Mouse (Mus musculus) embryonic facial prominence, embryonic 10.5 days (tissue): ENCODE measurements around the gene Slc41a3. TPM values are rescaled to one million over a fixed set of nuclear protein-coding genes. Genes with fewer than 3 reads are reported as not detected.
A peak's percentile ranks its signal among the peaks of the same experiment; 100 is the strongest.

Experiments
- DNase-seq: peaks from one replicate; pipeline ENCODE4 v3.0.0-alpha.2; 2017; ENCODE audit warnings: low spot score
- H3K27ac ChIP-seq: fragments of 300-500 bp; sonication (generic); replicated peaks from 2 replicates; pipeline ENCODE4 v1.5.1; 2016; ENCODE audit warnings: mild to moderate bottlenecking
- H3K27me3 ChIP-seq: fragments of 300-500 bp; sonication (generic); replicated peaks from 2 replicates; pipeline ENCODE4 v1.6.1; 2016; ENCODE audit warnings: low read depth, mild to moderate bottlenecking; ENCODE audit not compliant: poor library complexity, severe bottlenecking
- H3K36me3 ChIP-seq: fragments of 300-500 bp; sonication (generic); replicated peaks from 2 replicates; pipeline ENCODE4 v1.6.1; 2016; ENCODE audit warnings: mild to moderate bottlenecking, moderate library complexity
- H3K4me1 ChIP-seq: fragments of 300-500 bp; sonication (generic); 2 replicates; pipeline ENCODE4 v1.6.1; 2016
- H3K4me3 ChIP-seq: fragments of 300-500 bp; sonication (generic); 2 replicates; pipeline ENCODE4 v1.5.1; 2016; ENCODE audit warnings: mild to moderate bottlenecking, moderate library complexity
- H3K9me3 ChIP-seq: fragments of 300-500 bp; sonication (generic); 2 replicates; pipeline ENCODE4 v1.6.1; 2016; ENCODE audit warnings: mild to moderate bottlenecking
- WGBS: fragments of 180-500 bp; shearing (Covaris S2); methylation state at CpG from one replicate; pipeline ENCODE4 v1.1.7; 2016; 5-methylcytosine and 5-hydroxymethylcytosine counted together
- polyA plus RNA-seq: library from polyadenylated mRNA; unstranded; fragments of >200 nt; fragmentation: Nextera tagmentation; extraction: Ambion mirVana; gene quantifications from 2 replicates; pipeline ENCODE4 v1.2.1, GENCODE M21; 2016

Gene Slc41a3
- polyA plus RNA-seq, 1 experiment from 2014 or later, result 2.2 TPM

DNA sequence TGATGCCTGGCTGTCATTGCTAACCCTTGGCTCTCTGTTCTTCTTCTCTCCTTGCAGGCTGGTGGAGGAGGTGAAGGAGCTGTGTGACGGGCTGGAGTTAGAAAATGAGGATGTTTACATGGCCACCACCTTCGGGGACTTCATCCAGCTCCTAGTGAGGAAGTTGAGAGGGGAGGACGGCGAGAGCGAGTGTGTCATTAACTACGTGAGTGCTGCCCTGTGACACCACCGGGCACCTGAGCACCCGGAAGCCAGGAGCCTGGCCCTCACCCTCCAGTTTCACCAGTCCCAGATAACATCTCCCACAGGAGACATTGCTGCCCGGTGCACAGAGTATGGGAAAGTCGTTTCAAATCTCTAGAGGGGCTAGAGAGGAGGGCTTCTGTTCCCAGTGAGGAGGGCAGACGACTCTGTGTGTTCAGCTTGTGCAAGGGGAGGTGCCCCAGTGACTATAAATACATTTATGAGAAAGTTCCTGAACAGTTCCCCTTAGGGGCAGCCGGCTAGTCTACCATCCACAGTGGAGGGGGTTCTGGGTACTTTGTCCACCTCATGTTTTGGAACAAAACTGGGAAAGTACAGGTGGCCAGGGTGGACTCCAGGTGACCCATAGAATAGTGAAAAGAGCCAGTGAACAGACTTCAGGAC, 34.7 kb upstream of the Slc41a3 start:
- Histone ChIP-seq H3K36me3 (no peaks in the 10 kb centered on the region), H3K9me3 (no peaks in the 10 kb centered on the region), H3K27ac (no peak overlapping the region), H3K4me3 (no peak overlapping the region), H3K4me1 (no peaks in the 10 kb centered on the region), H3K27me3 (no peaks in the 10 kb centered on the region)
- WGBS, result 72% methylated on average over 12 of the region's 12 CpGs
- no peak for DNase-seq

DNA sequence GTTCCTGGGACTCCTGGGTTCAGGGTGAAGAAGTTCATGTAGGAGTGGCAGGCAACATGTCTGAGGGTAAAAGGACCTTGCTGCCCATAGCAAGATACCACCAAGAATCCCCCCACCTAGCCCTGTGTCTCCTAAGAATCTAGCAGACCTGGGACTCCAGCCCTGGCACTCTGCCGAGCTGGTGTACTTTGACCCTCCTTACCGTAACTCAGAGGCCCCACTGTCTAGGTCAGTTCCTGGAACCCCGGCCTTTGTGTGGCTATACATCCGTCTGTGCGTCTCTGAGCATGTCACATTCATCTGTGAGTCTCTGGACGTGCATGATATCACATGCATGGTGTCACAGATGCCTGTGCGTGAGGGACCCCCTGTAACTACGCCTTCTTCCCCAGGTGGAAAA, 34.1 kb upstream of the Slc41a3 start:
- Histone ChIP-seq H3K9me3 (no peaks in the 10 kb centered on the region), H3K27me3 (no peaks in the 10 kb centered on the region), H3K4me3 (no peak overlapping the region), H3K27ac (no peak overlapping the region), H3K4me1 (no peaks in the 10 kb centered on the region), H3K36me3 (no peaks in the 10 kb centered on the region)
- 85% methylated on average over 8 of the region's 8 CpGs for WGBS
- no peak for DNase-seq

DNA sequence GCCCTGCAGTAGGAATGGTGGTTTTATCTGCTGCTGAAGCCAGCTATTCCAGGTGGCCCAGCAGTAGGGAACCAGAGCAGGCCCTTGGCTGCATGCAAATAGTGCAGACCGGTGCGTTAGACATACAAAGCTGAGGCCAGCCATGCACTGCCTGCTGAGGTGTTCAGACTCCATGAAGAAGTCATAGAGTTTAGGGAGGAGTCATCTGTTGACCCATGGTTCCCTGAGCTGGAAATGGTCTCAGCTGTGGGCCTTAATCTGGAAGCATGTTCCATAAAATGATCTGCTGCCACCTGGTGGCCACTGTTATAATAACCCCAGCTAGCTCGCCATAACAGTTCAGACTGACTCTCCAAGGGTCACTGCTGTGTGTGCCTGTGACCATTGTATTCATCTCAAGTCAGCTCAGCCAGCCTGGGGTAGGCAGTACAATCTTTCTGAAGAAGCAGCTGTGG, 29.2 kb upstream of the Slc41a3 start:
- H3K4me1 ChIP-seq, result no peaks in the 10 kb centered on the region
- no peaks in the 10 kb centered on the region for H3K27me3 ChIP-seq
- H3K9me3 ChIP-seq, result no peaks in the 10 kb centered on the region
- WGBS, result 47% methylated on average over 3 of the region's 3 CpGs
- H3K4me3 ChIP-seq, result no peak overlapping the region
- peak; percentile 82 for DNase-seq
- no peak overlapping the region for H3K27ac ChIP-seq
- no peaks in the 10 kb centered on the region for H3K36me3 ChIP-seq

DNA sequence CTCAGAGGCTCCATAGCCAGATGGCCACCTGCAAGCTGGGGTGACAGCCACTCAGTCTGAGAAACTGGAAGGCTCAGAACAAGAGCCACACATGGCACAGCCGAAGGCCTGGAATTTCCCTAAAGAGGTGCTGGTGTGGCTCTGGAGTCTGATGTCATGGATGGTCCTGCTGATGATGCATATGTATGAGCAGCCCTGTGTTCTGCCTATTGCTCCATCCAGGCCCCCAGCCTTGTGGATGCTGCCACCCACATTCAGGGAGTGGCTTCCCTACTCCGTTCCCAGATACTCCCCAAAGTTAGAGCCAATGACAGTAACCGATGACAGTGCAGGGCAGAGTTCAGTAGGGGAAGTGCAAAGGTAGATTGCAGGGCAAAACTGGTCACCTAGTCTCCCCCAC, 26.4 kb upstream of the Slc41a3 start:
- Histone ChIP-seq H3K36me3 (no peaks in the 10 kb centered on the region), H3K27me3 (no peaks in the 10 kb centered on the region), H3K4me1 (no peaks in the 10 kb centered on the region), H3K9me3 (no peaks in the 10 kb centered on the region), H3K27ac (no peak overlapping the region), H3K4me3 (no peak overlapping the region)
- no peak for DNase-seq
- 60% methylated on average over 3 of the region's 3 CpGs for WGBS

DNA sequence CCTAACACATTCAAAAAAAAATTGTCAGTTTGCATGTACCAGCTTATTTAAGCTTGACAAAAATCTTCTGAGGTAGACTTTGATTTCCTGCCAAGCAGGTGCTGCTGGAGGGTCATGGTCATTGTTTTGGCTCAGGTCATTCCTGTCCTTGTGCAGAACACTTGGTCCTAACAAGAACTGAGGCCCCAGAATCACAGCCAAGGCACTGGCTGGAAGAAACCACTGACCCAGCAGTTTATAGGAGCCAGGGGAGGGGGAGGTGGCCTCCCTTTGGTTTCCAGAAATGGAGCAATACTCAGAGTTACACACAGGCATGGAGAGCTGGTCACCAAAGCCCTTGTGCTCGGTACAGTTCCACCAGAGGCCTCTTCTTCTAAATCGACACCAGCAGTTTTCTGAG, 22.2 kb upstream of the Slc41a3 start:
- Histone ChIP-seq H3K4me3 (no peak overlapping the region), H3K36me3 (no peaks in the 10 kb centered on the region), H3K4me1 (peaks cover 4% of the 10 kb centered on the region; the same call in 1 of the 2 replicates), H3K9me3 (no peaks in the 10 kb centered on the region), H3K27me3 (no peaks in the 10 kb centered on the region), H3K27ac (no peak overlapping the region)
- DNase-seq, result no peak
- WGBS, result 82% methylated on average over 2 of the region's 2 CpGs

DNA sequence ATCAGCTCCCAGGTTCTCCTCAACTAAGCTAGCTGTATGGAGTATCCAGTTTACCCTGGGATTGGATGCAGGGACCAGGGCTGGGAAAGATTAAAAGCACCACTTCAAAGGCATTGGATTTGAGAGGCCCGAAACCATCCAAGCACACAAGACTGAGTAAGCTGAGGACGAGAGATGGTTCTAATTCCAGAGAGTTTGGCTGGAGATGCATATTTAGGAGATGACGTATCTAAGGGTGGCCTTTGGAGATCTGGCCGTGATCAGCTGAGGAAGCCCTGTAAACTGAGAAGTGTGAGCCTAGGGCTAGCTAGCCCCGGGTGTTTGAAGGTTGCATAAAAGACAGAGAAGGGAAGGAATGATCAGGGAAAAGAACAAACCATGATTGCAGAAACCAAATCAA, 16.4 kb upstream of the Slc41a3 start:
- H3K36me3 ChIP-seq, result no peaks in the 10 kb centered on the region
- 53% methylated on average over 5 of the region's 5 CpGs for WGBS
- no peak overlapping the region for H3K4me3 ChIP-seq

DNA sequence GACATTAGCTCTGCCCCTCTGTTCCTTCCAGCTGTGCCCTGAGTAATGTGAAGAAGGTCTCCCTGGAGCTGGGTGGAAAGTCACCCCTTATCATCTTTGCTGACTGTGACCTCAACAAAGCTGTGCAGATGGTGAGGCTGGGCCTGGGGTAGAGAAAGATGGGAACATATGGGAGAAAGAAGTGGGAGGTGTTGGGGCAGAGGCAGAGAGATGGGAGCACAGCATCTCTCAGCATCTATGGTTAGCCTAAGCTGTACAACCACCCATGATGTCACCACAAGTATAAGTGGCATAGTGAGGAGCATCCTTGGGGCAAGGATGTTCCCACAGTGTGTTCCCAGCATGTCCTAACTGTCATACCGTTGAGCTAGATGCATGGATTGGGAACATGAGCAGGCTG, 13.8 kb upstream of the Slc41a3 start:
- Histone ChIP-seq H3K27me3 (no peaks in the 10 kb centered on the region), H3K9me3 (peaks cover 3% of the 10 kb centered on the region; the same call in 1 of the 2 replicates), H3K4me1 (peaks cover 5% of the 10 kb centered on the region; the same call in 1 of the 2 replicates), H3K36me3 (no peaks in the 10 kb centered on the region), H3K4me3 (no peak overlapping the region), H3K27ac (no peak overlapping the region)
- WGBS, result 89% methylated on average over 1 of the region's 1 CpGs
- DNase-seq, result no peak

More for the DNA sequence above, 16.4 kb upstream of the Slc41a3 start:
- Histone ChIP-seq H3K27me3 (no peaks in the 10 kb centered on the region), H3K9me3 (no peaks in the 10 kb centered on the region), H3K4me1 (peaks cover 5% of the 10 kb centered on the region; the same call in 1 of the 2 replicates), H3K27ac (no peak overlapping the region)
- no peak for DNase-seq

DNA sequence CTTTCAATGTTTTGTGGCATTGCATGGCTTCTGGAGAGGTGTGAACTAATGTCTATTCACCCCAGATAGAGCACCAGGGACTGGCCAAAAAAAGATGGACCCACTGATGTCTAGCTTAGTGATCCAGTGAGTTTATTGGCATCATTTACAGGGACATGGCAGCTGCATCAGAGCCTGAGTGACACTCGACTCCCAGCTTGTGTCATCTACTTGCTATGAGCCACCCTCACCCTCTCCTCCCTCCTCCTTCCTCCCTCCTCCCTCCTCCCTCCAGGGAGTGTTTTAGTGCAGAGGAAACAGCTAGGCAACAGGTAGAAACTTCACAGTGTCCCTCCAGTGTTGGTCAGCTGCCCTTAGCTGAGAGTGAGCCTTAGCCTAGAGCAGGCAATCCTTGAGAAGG, 9.6 kb upstream of the Slc41a3 start:
- Histone ChIP-seq H3K4me3 (no peak overlapping the region), H3K36me3 (no peaks in the 10 kb centered on the region), H3K4me1 (no peaks in the 10 kb centered on the region), H3K9me3 (peaks cover 5% of the 10 kb centered on the region; the same call in 1 of the 2 replicates), H3K27me3 (no peaks in the 10 kb centered on the region), H3K27ac (no peak overlapping the region)
- DNase-seq, result no peak
- 89% methylated on average over 1 of the region's 1 CpGs for WGBS

DNA sequence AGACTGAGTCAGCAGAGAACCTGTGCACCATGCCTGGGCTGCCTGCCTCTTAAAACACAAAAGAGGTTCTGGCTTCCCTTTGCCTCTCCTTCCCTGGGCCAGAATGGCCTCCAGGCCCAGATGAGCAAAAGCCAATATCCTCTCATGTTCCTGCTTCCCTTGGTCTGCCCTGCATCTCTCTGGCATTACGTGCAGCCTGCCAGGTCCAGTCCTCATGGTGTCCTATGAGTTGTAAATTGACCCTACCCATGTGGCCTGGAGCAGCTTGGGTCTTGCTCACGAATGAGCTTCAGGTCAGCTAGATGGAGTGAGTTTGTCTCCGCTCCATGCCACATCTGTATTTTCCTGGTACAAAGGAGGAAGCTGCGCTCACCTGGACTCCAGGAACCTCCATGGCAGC, 7.5 kb upstream of the Slc41a3 start:
- Histone ChIP-seq H3K36me3 (no peaks in the 10 kb centered on the region), H3K27ac (no peak overlapping the region), H3K4me3 (no peak overlapping the region), H3K4me1 (0 out of 2 replicates have a peak, but pooled peaks cover 4% of the 10 kb centered on the region), H3K9me3 (peaks cover 5% of the 10 kb centered on the region; the same call in 1 of the 2 replicates), H3K27me3 (peaks cover 6% of the 10 kb centered on the region; the same call in 1 of the 2 replicates)
- no peak for DNase-seq
- 86% methylated on average over 4 of the region's 4 CpGs for WGBS

DNA sequence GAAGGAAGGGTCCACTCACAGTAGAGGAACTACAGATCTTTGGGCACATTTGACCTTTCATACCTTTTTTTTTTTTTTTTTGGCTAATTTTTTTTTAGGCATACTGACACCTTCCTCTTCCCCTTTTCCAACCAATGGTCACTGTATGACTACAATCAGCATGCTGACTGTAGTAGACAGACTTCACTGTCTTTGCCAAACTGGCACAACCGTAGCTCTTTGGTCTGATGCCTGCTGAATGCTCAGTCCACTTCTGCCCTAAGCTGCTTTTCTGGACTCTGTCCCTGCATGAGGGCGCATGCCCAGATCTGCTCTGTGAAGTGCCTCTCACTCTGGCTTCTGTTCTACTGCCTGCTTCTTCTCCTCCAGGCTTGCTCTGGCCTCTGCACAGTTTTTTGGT, 6.9 kb upstream of the Slc41a3 start:
- DNase-seq, result no peak
- Histone ChIP-seq H3K4me3 (no peak overlapping the region), H3K27me3 (peaks cover 11% of the 10 kb centered on the region; the same call in 1 of the 2 replicates), H3K9me3 (peaks cover 5% of the 10 kb centered on the region; the same call in 1 of the 2 replicates), H3K4me1 (0 out of 2 replicates have a peak, but pooled peaks cover 4% of the 10 kb centered on the region), H3K27ac (no peak overlapping the region), H3K36me3 (no peaks in the 10 kb centered on the region)
- WGBS, result 88% methylated on average over 2 of the region's 2 CpGs

DNA sequence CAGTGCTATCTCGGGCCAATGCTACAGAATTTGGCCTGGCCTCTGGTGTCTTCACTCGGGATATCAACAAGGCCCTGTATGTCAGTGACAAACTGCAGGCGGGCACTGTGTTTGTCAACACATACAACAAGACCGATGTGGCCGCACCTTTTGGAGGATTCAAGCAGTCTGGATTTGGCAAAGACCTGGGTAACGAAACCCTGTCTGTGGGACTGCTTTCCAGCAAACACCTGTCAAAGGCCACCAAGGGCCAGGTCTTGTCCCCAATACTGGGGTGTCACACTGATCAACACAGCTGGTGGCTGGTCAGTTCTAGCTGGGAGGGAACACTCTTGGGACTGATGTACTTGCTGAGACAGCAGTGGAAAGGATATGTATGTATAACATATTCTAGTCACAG, 6.3 kb upstream of the Slc41a3 start:
- 90% methylated on average over 6 of the region's 6 CpGs for WGBS
- no peak overlapping the region for H3K27ac ChIP-seq
- no peaks in the 10 kb centered on the region for H3K36me3 ChIP-seq

DNA sequence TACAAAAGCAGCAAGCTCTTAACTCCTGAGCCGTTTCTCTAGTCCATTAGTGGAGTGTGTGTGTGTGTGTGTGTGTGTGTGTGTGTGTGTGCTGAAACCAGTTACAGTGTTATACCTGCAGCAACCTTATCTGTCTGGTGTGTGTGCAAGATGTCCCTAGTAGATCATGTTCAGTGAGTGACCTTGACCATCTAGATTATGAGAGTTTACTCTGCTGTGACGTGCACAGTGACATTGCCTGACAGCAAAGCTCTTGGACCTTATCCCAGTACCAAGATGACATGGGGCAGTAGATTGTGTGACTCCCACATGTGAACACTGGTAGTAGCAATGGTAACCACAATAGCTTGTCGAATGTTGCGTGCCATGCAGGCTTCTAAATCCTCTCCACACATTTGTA, 4.2 kb upstream of the Slc41a3 start:
- WGBS, result 85% methylated on average over 4 of the region's 4 CpGs
- Histone ChIP-seq H3K4me1 (peaks cover 11% of the 10 kb centered on the region; the same call in 1 of the 2 replicates), H3K27ac (no peak overlapping the region), H3K36me3 (no peaks in the 10 kb centered on the region), H3K27me3 (peaks cover 21% of the 10 kb centered on the region), H3K4me3 (no peak overlapping the region), H3K9me3 (peaks cover 5% of the 10 kb centered on the region; the same call in 1 of the 2 replicates)
- DNase-seq, result no peak

More for the DNA sequence above, 6.3 kb upstream of the Slc41a3 start:
- Histone ChIP-seq H3K27me3 (peaks cover 16% of the 10 kb centered on the region), H3K4me3 (no peak overlapping the region), H3K4me1 (0 out of 2 replicates have a peak, but pooled peaks cover 4% of the 10 kb centered on the region), H3K9me3 (peaks cover 5% of the 10 kb centered on the region; the same call in 1 of the 2 replicates)
- no peak for DNase-seq

DNA sequence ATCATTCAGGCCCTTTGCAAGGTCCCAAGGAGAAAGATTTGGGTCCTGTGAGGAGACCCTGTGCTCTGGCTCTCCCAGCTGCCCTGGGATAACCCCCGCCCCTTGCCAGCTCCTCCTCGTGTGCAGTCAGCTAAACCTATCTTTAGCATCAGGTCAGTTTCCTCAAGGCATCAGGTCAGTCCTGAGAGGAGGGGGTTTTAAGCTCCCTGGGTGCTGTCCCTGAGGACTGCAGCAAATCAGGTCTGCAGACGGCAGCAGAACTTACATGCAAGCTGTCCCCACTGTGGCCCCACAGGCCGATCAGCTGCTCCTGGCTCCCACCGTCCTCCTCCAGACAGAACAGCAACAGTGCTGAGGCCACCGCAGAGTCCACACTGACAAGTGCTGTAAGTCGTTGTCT, 2.8 kb upstream of the Slc41a3 start:
- H3K27ac ChIP-seq, result no peak overlapping the region
- WGBS, result 59% methylated on average over 7 of the region's 7 CpGs
- DNase-seq, result no peak
- H3K27me3 ChIP-seq, result peaks cover 34% of the 10 kb centered on the region
- no peak overlapping the region for H3K4me3 ChIP-seq
- no peaks in the 10 kb centered on the region for H3K36me3 ChIP-seq
- no peaks in the 10 kb centered on the region for H3K9me3 ChIP-seq
- H3K4me1 ChIP-seq, result peaks cover 12% of the 10 kb centered on the region
